Mouse (Mus musculus): ENCODE results near the gene Abraxas1.

- TF ChIP-seq CTCF (IDR thresholded peaks at IDR 0.05; ENCODE audit: control insufficient read depth, insufficient read depth, low read length): no peak
- no peak for TF ChIP-seq POLR2A (IDR thresholded peaks at IDR 0.05; ENCODE audit: borderline replicate concordance, control insufficient read depth, low read depth, low read length)
These were observed 59.0 kb downstream of the Abraxas1 start for GRCm38 (mm10) chr5:100761736-100762135.

All from bone marrow, adult 2 months (tissue).